ENCODE assay signal across 18 mouse cellular contexts in genomic region chr8:99650587-99651301, GRCm38 (mm10).
DNase-seq lines count a peak whose midpoint lies in the region; ATAC-seq and TF ChIP-seq lines count a peak whose summit lies in the region.
"Had no signal": no experiment of that assay in that cellular context is flagged by ENCODE, and none has a peak within 500 bp of the region (broad histone marks: within the 10 kb centered on the region; RNA-seq: fewer than 3 reads in every experiment).

No protein-coding gene starts in this region.

- no peaks in the 10 kb centered on the region for H3K36me3 ChIP-seq in forebrain, embryonic 12.5 days (replicated peaks)
- no peaks in the 10 kb centered on the region for H3K36me3 ChIP-seq in forebrain, embryonic 11.5 days (ENCODE audit: control insufficient read depth, insufficient read depth, low read length)
- H3K36me3 ChIP-seq in lung, embryonic 16.5 days (ENCODE audit: control insufficient read depth, insufficient read depth, low read length) = no peaks in the 10 kb centered on the region
- no peaks in the 10 kb centered on the region for H3K36me3 ChIP-seq in limb, embryonic 14.5 days (ENCODE audit: control insufficient read depth, insufficient read depth, low read length)
- H3K36me3 ChIP-seq: embryonic facial prominence, embryonic 15.5 days; heart, embryonic 13.5 days; hindbrain, embryonic 15.5 days had no signal

- no peak overlapping the region for H3K27ac ChIP-seq in forebrain, embryonic 12.5 days
- H3K27ac ChIP-seq in forebrain, embryonic 11.5 days (ENCODE audit: low read depth, low read length) = no peak overlapping the region
- no peak overlapping the region for H3K27ac ChIP-seq in lung, embryonic 16.5 days (ENCODE audit: low read length)
- no peak overlapping the region for H3K27ac ChIP-seq in limb, embryonic 14.5 days (replicated peaks; ENCODE audit: low read depth, low read length)
- H3K27ac ChIP-seq: embryonic facial prominence, embryonic 15.5 days; heart, embryonic 13.5 days; hindbrain, embryonic 15.5 days had no signal

- H3K4me2 ChIP-seq in forebrain, embryonic 12.5 days = no peak overlapping the region
- H3K4me2 ChIP-seq in forebrain, embryonic 11.5 days (ENCODE audit: low read depth, low read length, severe bottlenecking) = no peak overlapping the region
- H3K4me2 ChIP-seq in lung, embryonic 16.5 days (ENCODE audit: low read depth, low read length) = no peak overlapping the region
- no peak overlapping the region for H3K4me2 ChIP-seq in limb, embryonic 14.5 days (replicated peaks; ENCODE audit: low read depth, low read length, severe bottlenecking)
- H3K4me2 ChIP-seq: embryonic facial prominence, embryonic 15.5 days; heart, embryonic 13.5 days; hindbrain, embryonic 15.5 days had no signal

- H3K9me3 ChIP-seq in forebrain, embryonic 12.5 days = no peaks in the 10 kb centered on the region
- H3K9me3 ChIP-seq in forebrain, embryonic 11.5 days (ENCODE audit: control insufficient read depth, low read length) = no peaks in the 10 kb centered on the region
- H3K9me3 ChIP-seq in lung, embryonic 16.5 days (ENCODE audit: control insufficient read depth, low read length) = no peaks in the 10 kb centered on the region
- no peaks in the 10 kb centered on the region for H3K9me3 ChIP-seq in limb, embryonic 14.5 days (ENCODE audit: control insufficient read depth, low read length)
- H3K9me3 ChIP-seq: embryonic facial prominence, embryonic 15.5 days; hindbrain, embryonic 15.5 days had no signal

- no peak for DNase-seq in forebrain, embryonic 11.5 days (ENCODE audit: low spot score)
- DNase-seq in lung, postnatal 10 days = no peak
- peak; percentile 51 for DNase-seq in limb, embryonic 14.5 days (ENCODE audit: low spot score)
- no peak for DNase-seq in layer of hippocampus, postnatal 25 days (ENCODE audit: extremely low spot score in 1 of 2, low spot score in 1 of 2)
- DNase-seq in liver = no peak
- DNase-seq: adrenal gland, postnatal 10 days; cerebellum, adult 11-12 months; cerebellum, adult 9-10 months; cerebellum, postnatal 25 days; gastrocnemius, postnatal 36 days; heart, adult 11 months; heart, postnatal 36 days had no signal

- H3K27me3 ChIP-seq in forebrain, embryonic 12.5 days = no peaks in the 10 kb centered on the region
- H3K27me3 ChIP-seq in forebrain, embryonic 11.5 days (ENCODE audit: control insufficient read depth, insufficient read depth, low read length) = no peaks in the 10 kb centered on the region
- no peaks in the 10 kb centered on the region for H3K27me3 ChIP-seq in lung, embryonic 16.5 days (ENCODE audit: control insufficient read depth, insufficient read depth, low read depth, low read length)
- H3K27me3 ChIP-seq in limb, embryonic 14.5 days (ENCODE audit: control insufficient read depth, insufficient read depth, low read length) = no peaks in the 10 kb centered on the region
- H3K27me3 ChIP-seq: embryonic facial prominence, embryonic 15.5 days; heart, embryonic 13.5 days; hindbrain, embryonic 15.5 days had no signal

- ATAC-seq in forebrain, embryonic 12.5 days (ENCODE audit: low FRiP score) = peak; percentile 39; the same call in 1 of the 2 replicates
- ATAC-seq in forebrain, embryonic 11.5 days (replicated peaks; ENCODE audit: low FRiP score) = no peak
- peak; percentile 31; the same call in 1 of the 2 replicates for ATAC-seq in lung, embryonic 16.5 days (ENCODE audit: low read depth)
- peak; percentile 65; the same call in 1 of the 2 replicates for ATAC-seq in limb, embryonic 14.5 days (ENCODE audit: low FRiP score, low read depth)

- TF ChIP-seq POLR2A in limb, embryonic 14.5 days (IDR thresholded peaks at IDR 0.05; ENCODE audit: borderline replicate concordance, extremely low read depth, insufficient read depth, insufficient read length) = no peak

- no peak overlapping the region for H3K9ac ChIP-seq in forebrain, embryonic 12.5 days
- H3K9ac ChIP-seq in forebrain, embryonic 11.5 days (ENCODE audit: low read length) = no peak overlapping the region
- no peak overlapping the region for H3K9ac ChIP-seq in lung, embryonic 16.5 days (ENCODE audit: low read length)
- H3K9ac ChIP-seq in limb, embryonic 14.5 days (ENCODE audit: low read depth, low read length, severe bottlenecking) = no peak overlapping the region
- H3K9ac ChIP-seq: embryonic facial prominence, embryonic 15.5 days; heart, embryonic 13.5 days; hindbrain, embryonic 15.5 days had no signal

- WGBS in forebrain, embryonic 12.5 days = 69% methylated on average over 9 of the region's 9 CpGs
- WGBS in forebrain, embryonic 11.5 days = 82% methylated on average over 9 of the region's 9 CpGs
- WGBS in lung, embryonic 16.5 days = 42% methylated on average over 9 of the region's 9 CpGs
- 42% methylated on average over 9 of the region's 9 CpGs for WGBS in limb, embryonic 14.5 days

- H3K4me1 ChIP-seq in forebrain, embryonic 12.5 days = no peaks in the 10 kb centered on the region
- H3K4me1 ChIP-seq in forebrain, embryonic 11.5 days (replicated peaks; ENCODE audit: control insufficient read depth, insufficient read depth, low read length) = no peaks in the 10 kb centered on the region
- H3K4me1 ChIP-seq in lung, embryonic 16.5 days (replicated peaks; ENCODE audit: control insufficient read depth, insufficient read depth, low read length) = no peaks in the 10 kb centered on the region
- H3K4me1 ChIP-seq in limb, embryonic 14.5 days (ENCODE audit: control insufficient read depth, insufficient read depth, low read length) = no peaks in the 10 kb centered on the region
- H3K4me1 ChIP-seq: embryonic facial prominence, embryonic 15.5 days; heart, embryonic 13.5 days; hindbrain, embryonic 15.5 days had no signal

- no peak overlapping the region for H3K4me3 ChIP-seq in forebrain, embryonic 12.5 days (replicated peaks)
- H3K4me3 ChIP-seq in forebrain, embryonic 11.5 days (ENCODE audit: low read depth, low read length) = no peak overlapping the region
- no peak overlapping the region for H3K4me3 ChIP-seq in lung, embryonic 16.5 days (ENCODE audit: low read length)
- H3K4me3 ChIP-seq in limb, embryonic 14.5 days (replicated peaks; ENCODE audit: low read length) = no peak overlapping the region
- H3K4me3 ChIP-seq: embryonic facial prominence, embryonic 15.5 days; erythroblast, embryonic 14.5 days; heart, embryonic 13.5 days; hindbrain, embryonic 15.5 days had no signal
